Mouse (Mus musculus): ENCODE data around the gene Eef1akmt3. TPM values are rescaled to one million over a fixed set of nuclear protein-coding genes. Genes with fewer than 3 reads are reported as not detected.
"Not testable (repeated sequence)": the region's sequence is repeated elsewhere in the genome, so short reads cannot be mapped to it uniquely, and the experiment has no call there.

Eef1akmt3 gene
- total RNA-seq, 4 experiments from 2014 or later = 0.11 to 0.30 (median 0.14) TPM; not detected in 1

- no peak for DNase-seq (ENCODE audit: low spot score in 2 of 2)
Measured at GRCm38 (mm10) chr10:127071203-127071602, 29.9 kb upstream of the Eef1akmt3 start.

- DNase-seq (ENCODE audit: low spot score in 2 of 2) = peak; percentile 84 to 95
Measured at GRCm38 (mm10) chr10:127070190-127071121, 29.1 kb upstream of the Eef1akmt3 start, which contains the start of gene Tspan31. Tspan31 (minus strand) TSS chr10:127070264.

- no peak for DNase-seq (ENCODE audit: low spot score in 2 of 2)
Measured at GRCm38 (mm10) chr10:127069281-127070189, 28.2 kb upstream of the Eef1akmt3 start.

- DNase-seq (ENCODE audit: low spot score in 2 of 2) = no peak
Measured at GRCm38 (mm10) chr10:127068360-127069038, 27.2 kb upstream of the Eef1akmt3 start.

GRCm38 (mm10) chr10:127066519-127067018, 25.3 kb upstream of the Eef1akmt3 start:
- no peak for DNase-seq (ENCODE audit: low spot score in 2 of 2)

- no peak for DNase-seq (ENCODE audit: low spot score in 2 of 2)
Measured at GRCm38 (mm10) chr10:127065981-127066380, 24.7 kb upstream of the Eef1akmt3 start.

GRCm38 (mm10) chr10:127063913-127064870, 22.9 kb upstream of the Eef1akmt3 start:
- no peak for DNase-seq (ENCODE audit: low spot score in 2 of 2)

- peak; percentile 97 to 98 for DNase-seq (ENCODE audit: low spot score in 2 of 2)
Measured at GRCm38 (mm10) chr10:127063239-127063872, 22.0 kb upstream of the Eef1akmt3 start, which contains the start of gene Cdk4. Cdk4 (plus strand) TSS chr10:127063534.

GRCm38 (mm10) chr10:127062503-127062902, 21.2 kb upstream of the Eef1akmt3 start:
- DNase-seq (ENCODE audit: low spot score in 2 of 2) = no peak

GRCm38 (mm10) chr10:127062101-127062500, 20.8 kb upstream of the Eef1akmt3 start:
- DNase-seq (ENCODE audit: low spot score in 2 of 2) = not testable (repeated sequence)

- DNase-seq (ENCODE audit: low spot score in 2 of 2) = peak in 1 of 2 experiments; percentile 18
Measured at GRCm38 (mm10) chr10:127061513-127061912, 20.2 kb upstream of the Eef1akmt3 start.

GRCm38 (mm10) chr10:127061085-127061484, 19.8 kb upstream of the Eef1akmt3 start:
- no peak for DNase-seq (ENCODE audit: low spot score in 2 of 2)

- no peak for DNase-seq (ENCODE audit: low spot score in 2 of 2)
Measured at GRCm38 (mm10) chr10:127059968-127060916, 18.9 kb upstream of the Eef1akmt3 start, which contains the start of gene March9. March9 (minus strand) TSS chr10:127060184.

GRCm38 (mm10) chr10:127059174-127059967, 18.1 kb upstream of the Eef1akmt3 start:
- no peak for DNase-seq (ENCODE audit: low spot score in 2 of 2)

- DNase-seq (ENCODE audit: low spot score in 2 of 2) = no peak
Measured at GRCm38 (mm10) chr10:127058708-127059107, 17.4 kb upstream of the Eef1akmt3 start.

- DNase-seq (ENCODE audit: low spot score in 2 of 2) = no peak
Measured at GRCm38 (mm10) chr10:127058161-127058560, 16.8 kb upstream of the Eef1akmt3 start.

- DNase-seq (ENCODE audit: low spot score in 2 of 2) = no peak
Measured at GRCm38 (mm10) chr10:127056490-127056889, 15.2 kb upstream of the Eef1akmt3 start.

All from left cerebral cortex, adult 8-10 months (tissue).